Mouse (Mus musculus) limb, embryonic 12.5 days (tissue): ENCODE measurements around the gene Tmem165. TPM values are rescaled to one million over a fixed set of nuclear protein-coding genes. Genes with fewer than 3 reads are reported as not detected.

Experiments
- ATAC-seq: fragments of 200-750 bp; cut with Nextera tagmentation; 2 replicates; pipeline ENCODE4 v1.8.0; 2017; ENCODE audit warnings: low read depth, moderate TSS enrichment; ENCODE audit not compliant: insufficient number of reproducible peaks, insufficient read depth, low FRiP score, low TSS enrichment
- H3K27ac ChIP-seq: fragments of 300-500 bp; sonication (generic); 2 replicates; pipeline ENCODE4 v1.5.1; 2016; ENCODE audit warnings: mild to moderate bottlenecking, moderate library complexity
- H3K27me3 ChIP-seq: fragments of 300-500 bp; sonication (generic); 2 replicates; pipeline ENCODE4 v1.6.1; 2016; ENCODE audit warnings: mild to moderate bottlenecking, moderate library complexity
- H3K36me3 ChIP-seq: fragments of 300-500 bp; sonication (generic); 2 replicates; pipeline ENCODE4 v1.6.1; 2016; ENCODE audit warnings: mild to moderate bottlenecking, moderate library complexity
- H3K4me1 ChIP-seq: fragments of 300-500 bp; sonication (generic); replicated peaks from 2 replicates; pipeline ENCODE4 v1.6.1; 2016
- H3K4me2 ChIP-seq: fragments of 300-500 bp; sonication (generic); 2 replicates; pipeline ENCODE4 v1.6.1; 2016; ENCODE audit warnings: mild to moderate bottlenecking, moderate library complexity
- H3K4me3 ChIP-seq: fragments of 300-500 bp; sonication (generic); replicated peaks from 2 replicates; pipeline ENCODE4 v1.5.1; 2016; ENCODE audit warnings: mild to moderate bottlenecking
- H3K9ac ChIP-seq: fragments of 300-500 bp; sonication (generic); replicated peaks from 2 replicates; pipeline ENCODE4 v1.6.1; 2016; ENCODE audit warnings: mild to moderate bottlenecking, moderate library complexity
- H3K9me3 ChIP-seq: fragments of 300-500 bp; sonication (generic); 2 replicates; pipeline ENCODE4 v1.6.1; 2016; ENCODE audit warnings: mild to moderate bottlenecking, moderate library complexity
- WGBS: fragments of 180-500 bp; shearing (Covaris S2); methylation state at CpG from one replicate; pipeline ENCODE4 v1.1.7; 2016; 5-methylcytosine and 5-hydroxymethylcytosine counted together
- polyA plus RNA-seq: library from polyadenylated mRNA; unstranded; fragments of >200 nt; fragmentation: Nextera tagmentation; extraction: Ambion mirVana; gene quantifications from 2 replicates; pipeline ENCODE4 v1.2.1, GENCODE M21; 2016

Tmem165 gene
- polyA plus RNA-seq, 1 experiment from 2014 or later: 124 TPM

DNA sequence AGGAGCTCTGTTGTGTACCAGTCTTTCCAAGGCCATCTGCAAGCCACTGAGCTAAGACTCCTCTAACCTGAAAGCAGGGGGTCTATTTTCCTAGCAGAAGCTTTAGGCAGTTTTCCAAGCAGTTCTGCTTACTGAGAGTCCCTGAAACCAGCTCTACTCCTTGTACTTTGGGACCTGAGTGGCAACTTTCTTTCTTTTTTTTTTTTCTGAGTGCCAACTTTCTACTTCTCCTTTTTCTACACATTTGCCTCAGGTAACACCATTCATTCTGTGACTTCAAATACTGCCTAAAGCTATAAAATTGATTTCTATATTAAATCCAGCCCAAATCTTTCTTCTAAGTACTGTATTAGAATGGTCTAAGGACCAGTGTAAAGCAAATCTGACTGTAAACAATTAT is 62.9 kb downstream of the Tmem165 start:
- Histone ChIP-seq H3K36me3 (peaks cover 29% of the 10 kb centered on the region; the same call in 1 of the 2 replicates), H3K9me3 (no peaks in the 10 kb centered on the region), H3K27ac (no peak overlapping the region), H3K4me2 (no peak overlapping the region), H3K9ac (no peak overlapping the region), H3K27me3 (no peaks in the 10 kb centered on the region), H3K4me1 (no peaks in the 10 kb centered on the region), H3K4me3 (no peak overlapping the region)
- no peak for ATAC-seq

DNA sequence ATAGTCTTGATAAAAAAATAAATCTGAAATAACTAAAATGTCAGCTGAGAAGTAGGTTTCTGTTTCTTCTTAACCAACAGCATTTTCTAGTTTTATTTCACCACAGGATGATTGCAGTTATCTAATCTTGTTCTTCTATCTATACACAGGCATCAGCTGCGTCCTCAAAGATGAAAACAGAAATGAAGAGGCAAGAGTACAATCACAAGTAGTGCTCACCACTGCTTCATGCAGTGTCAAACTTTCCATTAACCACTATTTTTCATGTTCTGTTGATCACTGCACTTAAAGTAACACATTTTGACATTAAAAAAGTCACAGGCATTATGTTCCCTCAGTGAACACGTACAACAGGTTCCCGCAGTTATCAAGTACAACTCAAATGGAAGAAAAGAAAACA is 67.3 kb downstream of the Tmem165 start:
- Histone ChIP-seq H3K4me3 (no peak overlapping the region), H3K4me1 (no peaks in the 10 kb centered on the region), H3K4me2 (no peak overlapping the region), H3K27ac (no peak overlapping the region), H3K27me3 (no peaks in the 10 kb centered on the region), H3K9me3 (no peaks in the 10 kb centered on the region), H3K36me3 (peaks cover 12% of the 10 kb centered on the region), H3K9ac (no peak overlapping the region)
- 86% methylated on average over 3 of the region's 3 CpGs for WGBS
- no peak for ATAC-seq

Other genes starting within 250 kb of the Tmem165 start
- gene Kdr, start 205.4 kb upstream of the Tmem165 start, polyA plus RNA-seq: 23.4 and 23.5 TPM in 2 replicates
- 28.3 and 31.6 TPM in 2 replicates for gene Srd5a3, start 43.6 kb upstream of the Tmem165 start, polyA plus RNA-seq
- gene Clock, start 120.9 kb downstream of the Tmem165 start, polyA plus RNA-seq: 14.7 and 15.9 TPM in 2 replicates
- not detected in 2 replicates for gene Pdcl2, start 147.3 kb downstream of the Tmem165 start, polyA plus RNA-seq
- 0.43 and 0.81 TPM in 2 replicates for gene Nmu, start 179.9 kb downstream of the Tmem165 start, polyA plus RNA-seq